Mouse (Mus musculus) CH12.LX (cell line): ENCODE measurements around the gene Prkag2.

Source experiments
- CTCF ChIP-seq, 2 experiments: IDR thresholded peaks in 1 of 2; conservative IDR thresholded peaks in 1 of 2; 2 replicates each; pipeline ENCODE4 v1.5.1; 2011 to 2012; ENCODE audit warnings: low read depth in 2 of 2, low read length in 2 of 2, improper control_type of control experiment in 1 of 2, inconsistent platforms in 1 of 2, mild to moderate bottlenecking in 1 of 2, moderate library complexity in 1 of 2
- EP300 ChIP-seq: IDR thresholded peaks from 2 replicates; pipeline ENCODE4 v1.6.1; 2011; ENCODE audit warnings: low read length, improper control_type of control experiment
- HCFC1 ChIP-seq: IDR thresholded peaks from 2 replicates; pipeline ENCODE4 v1.6.1; 2012; ENCODE audit warnings: low read depth, mild to moderate bottlenecking, inconsistent platforms, low read length, improper control_type of control experiment
- JUND ChIP-seq: conservative IDR thresholded peaks from 2 replicates; pipeline ENCODE4 v1.6.1; 2011; ENCODE audit warnings: low read depth, low read length, improper control_type of control experiment
- MAFK ChIP-seq: IDR thresholded peaks from 2 replicates; pipeline ENCODE4 v1.6.1; 2011; ENCODE audit warnings: low read length, improper control_type of control experiment; ENCODE audit not compliant: insufficient replicate concordance
- POLR2A ChIP-seq: IDR thresholded peaks from 2 replicates; pipeline ENCODE4 v1.6.1; 2011; ENCODE audit warnings: low read depth, mild to moderate bottlenecking, improper control_type of control experiment, low read length
- RAD21 ChIP-seq: IDR thresholded peaks from 2 replicates; pipeline ENCODE4 v1.6.1; 2011; ENCODE audit warnings: low read depth, mild to moderate bottlenecking, low read length, improper control_type of control experiment, moderate library complexity
- SMC3 ChIP-seq: IDR thresholded peaks from 2 replicates; pipeline ENCODE4 v1.6.1; 2011; ENCODE audit warnings: low read depth, low read length, improper control_type of control experiment
- USF1 ChIP-seq: IDR thresholded peaks from 2 replicates; pipeline ENCODE4 v1.6.1; 2014; ENCODE audit warnings: low read depth, mild to moderate bottlenecking, inconsistent platforms, low read length, improper control_type of control experiment
- ZMIZ1 ChIP-seq: IDR thresholded peaks from 2 replicates; pipeline ENCODE4 v1.6.1; 2012; ENCODE audit warnings: low read depth, mild to moderate bottlenecking, inconsistent platforms, low read length, improper control_type of control experiment

- no peak for TF ChIP-seq JUND
- no peak for TF ChIP-seq POLR2A
- no peak for TF ChIP-seq USF1
- TF ChIP-seq CTCF (conservative IDR thresholded peaks at IDR 0.05 in 1 of 2, IDR thresholded peaks at IDR 0.05 in 1 of 2; ENCODE audit: low read depth in 2 of 2, low read length in 2 of 2), result no peak
- TF ChIP-seq EP300, result no peak
- no peak for TF ChIP-seq ZMIZ1
- no peak for TF ChIP-seq RAD21
- TF ChIP-seq SMC3, result no peak
- TF ChIP-seq MAFK, result no peak
- no peak for TF ChIP-seq HCFC1
Measured at GRCm38 (mm10) chr5:25096431-25096830, 4.0 kb downstream of the Prkag2 start.
